Mouse (Mus musculus) myocyte (in vitro differentiated cells): ENCODE measurements around the gene Polr2b.

Source experiments
- CEBPB ChIP-seq: IDR thresholded peaks from 2 replicates; pipeline ENCODE4 v1.6.1; 2011; ENCODE audit warnings: mild to moderate bottlenecking, moderate library complexity; ENCODE audit not compliant: poor library complexity, insufficient read depth, severe bottlenecking
- E2F4 ChIP-seq: IDR thresholded peaks from one replicate; pipeline ENCODE4 v1.6.1; 2011; ENCODE audit warnings: mild to moderate bottlenecking, control low read depth, moderate library complexity; ENCODE audit not compliant: insufficient read depth
- MAX ChIP-seq: IDR thresholded peaks from one replicate; pipeline ENCODE4 v1.6.1; 2011; ENCODE audit warnings: low read depth, mild to moderate bottlenecking, control low read depth
- MYOD1 ChIP-seq, 3 experiments: IDR thresholded peaks; one replicate each; pipeline ENCODE4 v1.6.1; 2011; ENCODE audit warnings: control low read depth in 2 of 3, low read depth in 2 of 3, mild to moderate bottlenecking in 2 of 3, moderate library complexity in 1 of 3; ENCODE audit not compliant: insufficient read length in 2 of 3, control insufficient read depth in 1 of 3
- MYOG ChIP-seq, 3 experiments: IDR thresholded peaks; one replicate each; pipeline ENCODE4 v1.6.1; 2011; ENCODE audit warnings: control low read depth in 2 of 3, low read depth in 2 of 3, mild to moderate bottlenecking in 2 of 3; ENCODE audit not compliant: insufficient read length in 2 of 3, control insufficient read depth in 1 of 3, insufficient read depth in 1 of 3
- POLR2A ChIP-seq: IDR thresholded peaks from one replicate; pipeline ENCODE4 v1.6.1; 2011; ENCODE audit warnings: low read depth, mild to moderate bottlenecking, control low read depth, moderate library complexity; ENCODE audit not compliant: insufficient read length
- POLR2AphosphoS2 ChIP-seq: IDR thresholded peaks from one replicate; pipeline ENCODE4 v1.6.1; 2011; ENCODE audit warnings: low read depth, control low read depth; ENCODE audit not compliant: insufficient read length
- REST ChIP-seq: IDR thresholded peaks from one replicate; pipeline ENCODE4 v1.6.1; 2011; ENCODE audit warnings: mild to moderate bottlenecking, control low read depth, moderate library complexity; ENCODE audit not compliant: insufficient read depth, insufficient read length
- SRF ChIP-seq: IDR thresholded peaks from one replicate; pipeline ENCODE4 v1.6.1; 2011; ENCODE audit warnings: low read depth; ENCODE audit not compliant: control insufficient read depth, insufficient read length
- TCF12 ChIP-seq: IDR thresholded peaks from one replicate; pipeline ENCODE4 v1.6.1; 2011; ENCODE audit warnings: mild to moderate bottlenecking, control low read depth; ENCODE audit not compliant: poor library complexity, insufficient read depth, severe bottlenecking
- TCF3 ChIP-seq: IDR thresholded peaks from one replicate; pipeline ENCODE4 v1.6.1; 2011; ENCODE audit warnings: low read depth, control low read depth; ENCODE audit not compliant: insufficient read length
- USF1 ChIP-seq: IDR thresholded peaks from one replicate; pipeline ENCODE4 v1.6.1; 2011; ENCODE audit warnings: low read depth, mild to moderate bottlenecking, control low read depth, moderate library complexity

DNA sequence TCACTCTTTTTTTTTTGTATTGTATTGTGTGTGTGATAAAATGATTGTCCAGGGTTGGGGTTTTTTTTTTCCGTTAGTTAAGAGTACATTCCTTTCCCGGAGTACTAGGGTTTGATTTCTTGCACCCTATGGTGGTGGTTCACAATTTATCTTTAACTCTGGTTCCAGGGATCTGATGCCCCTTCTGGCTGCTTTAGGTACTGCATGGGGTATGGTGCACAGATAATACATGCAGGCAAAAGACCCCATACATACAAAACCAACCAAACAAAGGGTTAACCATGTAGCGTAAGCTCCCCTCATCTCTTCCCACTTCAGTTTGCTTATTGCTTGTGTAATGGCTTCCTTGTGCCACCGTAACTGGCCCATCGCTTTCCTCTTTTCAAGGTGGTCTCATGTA, 34.0 kb upstream of the Polr2b start:
- TF ChIP-seq TCF12 (no peak), SRF (no peak), MAX (no peak), USF1 (no peak), POLR2A (no peak), E2F4 (no peak), REST (no peak), MYOG (IDR thresholded peaks at IDR 0.05; ENCODE audit: control insufficient read depth in 1 of 3, insufficient read depth in 1 of 3, insufficient read length in 2 of 3, low read depth in 2 of 3) (no peak), POLR2AphosphoS2 (no peak), MYOD1 (IDR thresholded peaks at IDR 0.05; ENCODE audit: control insufficient read depth in 1 of 3, insufficient read length in 2 of 3, low read depth in 2 of 3) (no peak), TCF3 (no peak), CEBPB (no peak)
